Mouse (Mus musculus) liver, embryonic 18 days (tissue): ENCODE results near the gene Hsbp1. TPM values are rescaled to one million over a fixed set of nuclear protein-coding genes. Genes with fewer than 3 reads are reported as not detected.

Experiments
- polyA plus RNA-seq: library from polyadenylated mRNA; depleted of rRNA; stranded (reverse); fragments of >200 nt; gene quantifications from 2 replicates; pipeline ENCODE4 v1.2.3, GENCODE M21; 2012; rRNA removed

Gene Hsbp1
- polyA plus RNA-seq: 71.0 and 71.2 TPM in 2 replicates

DNA sequence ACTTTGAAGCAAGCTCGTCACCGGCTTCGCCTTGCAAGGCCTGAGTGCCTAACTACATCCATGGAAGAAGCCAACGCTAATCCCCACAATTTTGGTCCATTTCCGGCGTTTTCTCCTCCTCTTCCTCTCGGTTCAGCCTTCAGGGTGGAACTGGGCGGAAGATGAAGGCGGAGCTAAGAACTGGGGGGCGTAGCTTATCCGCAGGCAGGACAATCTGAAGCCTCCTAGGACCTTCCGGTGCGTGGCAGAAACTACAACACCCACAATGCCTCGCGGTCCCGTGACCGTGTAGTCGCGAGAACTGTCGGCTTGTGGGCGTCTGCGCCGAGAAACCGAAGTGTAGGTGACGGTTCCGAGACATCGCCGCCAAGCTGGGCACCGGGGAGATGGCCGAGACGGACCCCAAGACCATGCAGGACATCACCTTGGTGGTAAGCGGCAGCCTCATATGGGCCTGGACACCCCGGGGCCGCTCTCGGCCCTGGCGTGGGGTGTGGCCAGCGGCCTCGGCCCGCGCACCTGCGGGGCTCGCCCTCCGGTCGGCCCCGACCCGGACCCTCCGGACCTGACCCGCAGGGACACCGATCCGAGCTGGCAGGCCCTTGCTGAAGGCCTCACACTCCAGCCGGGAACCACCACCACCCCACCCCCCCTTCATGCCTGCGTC is at the start of gene Hsbp1:
TSS of gene Hsbp1 (plus strand) at position 299 of the 667 bp plus-strand sequence.

GRCm38 (mm10) chr8:119394524-119395026 is 50.3 kb downstream of the Hsbp1 start, which contains the start of gene Mlycd:
Gene Mlycd, plus strand, starts transcription at chr8:119394878.

Other genes with a start within 250 kb of the Hsbp1 start
- gene Mlycd, start 50.4 kb downstream of the Hsbp1 start, polyA plus RNA-seq: 20.1 and 21.0 TPM in 2 replicates
- 97.9 and 110 TPM in 2 replicates for gene Osgin1, start 89.6 kb downstream of the Hsbp1 start, polyA plus RNA-seq
- gene Necab2, start 102.2 kb downstream of the Hsbp1 start, polyA plus RNA-seq: 0.08 and 0.13 TPM in 2 replicates
- gene Slc38a8, start 157.2 kb downstream of the Hsbp1 start, polyA plus RNA-seq: 0.02 TPM in 2 replicates
- 29.0 and 31.0 TPM in 2 replicates for gene Mbtps1, start 214.2 kb downstream of the Hsbp1 start, polyA plus RNA-seq
- 7.0 and 8.1 TPM in 2 replicates for gene Hsdl1, start 230.7 kb downstream of the Hsbp1 start, polyA plus RNA-seq
- gene Dnaaf1, start 230.7 kb downstream of the Hsbp1 start, polyA plus RNA-seq: 0.01 and 0.06 TPM in 2 replicates